Mouse (Mus musculus): Measurements from ENCODE around the gene Adgrv1.

Adgrv1 gene

DNA sequence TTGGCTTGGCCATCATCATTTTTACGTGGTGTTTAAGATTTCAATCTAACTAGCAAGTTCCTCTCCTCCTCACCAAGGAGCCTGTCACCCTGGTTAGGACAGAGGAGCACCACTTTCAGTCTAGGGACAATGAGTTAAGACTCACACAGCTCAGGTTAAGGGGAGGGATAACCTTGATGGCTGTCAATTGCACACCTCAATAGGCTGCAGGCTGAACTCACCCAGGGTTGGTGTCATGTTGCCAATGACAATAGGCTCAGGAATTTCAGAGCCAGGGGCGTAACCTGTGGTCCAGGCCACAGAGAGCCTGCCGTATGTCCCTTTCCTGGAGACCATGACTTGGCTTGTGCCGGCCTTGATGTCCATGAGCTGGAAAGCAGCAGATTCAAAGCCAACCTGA is 209.0 kb downstream of the Adgrv1 start:
- no peak for DNase-seq (ENCODE audit: low spot score in 2 of 2)

DNA sequence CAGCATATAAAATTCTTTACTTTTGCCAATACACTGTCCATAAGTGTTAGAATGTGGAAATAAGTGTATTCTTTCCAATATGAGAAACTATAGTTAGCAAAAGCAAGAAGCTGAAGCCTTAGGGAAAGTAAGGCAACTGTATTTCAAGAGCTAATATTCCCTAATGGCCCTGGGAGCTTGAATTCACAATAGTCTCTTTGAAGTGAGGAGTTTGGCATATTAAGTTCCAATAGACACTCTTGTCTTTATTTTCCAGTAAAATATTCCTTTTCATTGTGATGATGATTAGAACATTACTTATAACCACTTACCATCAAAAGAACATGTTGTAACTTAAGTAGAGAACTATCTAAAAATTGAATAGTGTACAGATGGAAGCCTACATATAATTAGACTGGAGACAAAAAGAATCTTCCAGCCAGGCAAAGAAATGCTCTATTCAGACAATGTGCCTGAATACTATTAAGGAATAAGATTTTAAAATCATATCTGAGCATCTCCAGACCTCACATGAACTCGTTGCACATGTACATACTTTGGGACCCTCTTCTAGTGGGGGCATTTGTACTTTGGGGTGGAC is 225.0 kb downstream of the Adgrv1 start:
- no peak for DNase-seq (ENCODE audit: low spot score in 2 of 2)

DNA sequence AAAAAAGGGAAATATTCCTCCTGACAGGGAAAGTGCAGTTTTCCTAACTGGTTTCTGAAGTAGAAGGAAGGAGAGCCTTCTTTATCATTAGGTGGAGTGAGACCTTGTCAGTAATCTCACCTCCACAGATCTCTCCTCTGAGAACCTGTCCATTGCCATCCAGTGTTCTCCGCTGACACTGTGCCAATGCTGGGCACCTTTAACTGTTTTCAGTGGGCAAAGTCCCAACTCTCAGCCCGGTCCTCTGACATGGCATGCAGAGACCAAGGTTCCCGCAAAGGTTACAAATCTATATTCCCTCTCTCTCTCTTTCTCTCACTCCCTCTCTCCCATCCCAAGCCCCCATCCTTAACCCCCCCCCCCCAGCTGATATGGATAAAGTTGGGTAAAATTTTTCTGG is 230.1 kb downstream of the Adgrv1 start:
- DNase-seq (ENCODE audit: low spot score in 2 of 2), result no peak

DNA sequence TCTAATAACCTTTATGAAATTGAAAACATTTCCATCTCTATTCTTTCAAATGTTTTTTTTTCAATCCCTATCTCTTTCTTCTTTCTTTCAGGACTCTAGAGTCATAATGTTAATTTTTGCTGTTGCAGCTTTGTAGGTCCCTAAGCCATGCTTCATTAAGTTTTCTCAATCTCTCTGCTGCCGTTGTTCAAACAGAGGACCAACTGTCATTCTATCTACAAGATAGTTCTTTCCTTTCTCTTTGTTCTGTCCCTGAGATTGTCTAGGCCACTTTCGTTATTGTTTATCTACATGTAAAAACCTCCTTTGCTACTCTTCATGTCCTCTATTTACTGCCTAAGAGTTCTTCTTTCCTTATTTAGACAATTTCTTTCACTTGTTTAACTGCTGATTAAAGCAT is 230.8 kb downstream of the Adgrv1 start:
- DNase-seq (ENCODE audit: low spot score in 2 of 2), result no peak

DNA sequence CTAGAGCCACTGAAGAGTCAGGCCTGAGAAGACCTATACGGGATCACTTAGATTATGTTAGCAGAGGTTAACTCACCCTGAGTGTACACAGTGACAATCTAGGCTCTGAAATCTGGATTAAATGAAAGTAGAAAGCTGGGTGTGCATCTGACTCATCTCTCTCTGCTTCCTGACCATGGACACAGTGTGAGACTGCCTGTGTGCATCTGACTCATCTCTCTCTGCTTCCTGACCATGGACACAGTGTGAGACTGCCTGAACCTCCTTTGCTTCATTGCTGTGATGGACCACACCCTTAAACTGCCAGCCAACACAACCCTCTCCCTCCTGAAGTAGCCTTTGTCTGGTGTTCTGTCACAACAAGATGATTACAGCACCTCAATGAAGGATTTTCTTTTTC is 231.2 kb downstream of the Adgrv1 start:
- DNase-seq (ENCODE audit: low spot score in 2 of 2), result no peak

DNA sequence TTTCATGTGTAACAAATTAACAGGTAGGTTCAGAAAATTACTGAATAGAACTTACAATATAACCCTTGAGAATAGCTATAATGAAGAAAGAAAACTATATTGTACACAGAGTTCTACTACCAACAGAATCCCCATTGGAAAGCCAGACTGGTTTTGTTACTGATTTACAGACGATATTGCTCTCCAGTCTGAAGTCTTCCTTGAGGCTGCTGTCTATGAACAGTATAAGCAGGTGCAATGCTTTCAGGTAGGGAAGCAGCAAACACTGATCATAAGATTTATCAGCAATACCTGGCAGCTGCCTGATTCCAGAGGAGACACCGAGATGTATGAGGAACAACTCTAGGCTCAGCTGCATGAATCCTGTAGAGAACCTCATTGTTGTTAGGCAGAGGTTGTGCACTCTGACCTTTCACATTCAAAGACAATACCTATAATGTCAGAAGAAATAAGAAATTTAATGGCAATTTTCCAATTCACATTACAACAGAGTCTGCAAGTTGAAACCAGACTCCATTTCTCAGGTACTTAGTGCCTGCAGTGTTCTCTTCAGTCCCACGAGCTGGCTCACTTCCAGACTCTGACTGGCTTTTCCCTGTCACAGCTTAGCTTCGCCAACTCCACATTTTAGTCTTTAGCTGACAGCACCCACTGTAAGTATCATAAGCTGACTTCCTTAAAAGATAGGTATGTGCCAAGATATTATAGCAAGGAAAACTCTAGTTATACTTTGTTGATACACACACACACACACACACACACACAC is 247.2 kb downstream of the Adgrv1 start:
- peak in 1 of 2 experiments; percentile 15 for DNase-seq (ENCODE audit: low spot score in 2 of 2)

DNA sequence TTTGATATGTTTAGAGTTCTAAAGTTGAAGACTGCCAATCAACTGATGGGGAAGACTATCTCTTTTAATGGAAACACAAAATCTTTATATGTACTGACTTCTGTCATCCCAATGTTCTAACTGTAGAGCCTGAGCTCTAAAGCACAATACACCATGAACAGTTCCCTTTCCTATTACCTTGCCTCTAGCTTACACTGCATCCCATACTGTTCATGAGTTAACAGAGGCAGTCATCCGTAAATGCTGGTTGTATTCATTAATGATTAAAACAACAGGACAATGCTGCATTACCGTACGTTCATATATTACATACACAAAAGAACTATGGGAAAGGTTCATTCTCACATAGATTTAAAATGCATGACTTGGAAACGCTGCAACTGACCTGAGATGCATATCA is 251.1 kb downstream of the Adgrv1 start:
- no peak for DNase-seq (ENCODE audit: low spot score in 2 of 2)

DNA sequence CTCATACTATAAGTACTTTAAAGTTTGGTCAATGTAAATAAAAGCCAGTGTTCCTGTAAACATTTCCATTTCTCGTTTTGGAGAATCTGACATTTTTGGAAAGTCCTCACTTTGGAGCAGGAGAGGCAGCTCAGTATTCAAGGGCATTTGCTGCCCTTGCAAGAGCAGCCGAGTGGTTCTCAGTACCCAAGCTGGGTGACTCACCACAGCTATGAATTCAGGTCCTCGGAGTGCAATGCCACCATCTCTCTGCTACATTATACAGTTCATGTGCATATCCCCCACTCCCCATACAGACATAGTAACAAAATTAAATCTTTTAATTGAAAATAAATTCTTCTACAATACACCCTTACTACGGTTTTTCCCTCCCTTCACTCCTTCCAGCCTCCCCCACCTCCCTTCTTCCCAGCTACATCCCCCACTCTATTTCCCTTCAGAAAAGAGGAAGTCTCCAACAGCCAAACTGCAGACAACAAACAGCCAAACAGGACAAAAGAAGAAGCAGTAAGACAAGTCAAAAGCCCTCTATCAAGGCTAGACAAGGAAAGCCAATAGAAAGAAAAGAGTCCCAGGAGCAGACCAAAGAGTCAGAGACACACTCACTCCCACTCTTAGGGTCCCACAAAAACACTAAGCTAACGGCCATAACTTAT is 262.0 kb downstream of the Adgrv1 start:
- DNase-seq (ENCODE audit: low spot score in 2 of 2), result no peak

DNA sequence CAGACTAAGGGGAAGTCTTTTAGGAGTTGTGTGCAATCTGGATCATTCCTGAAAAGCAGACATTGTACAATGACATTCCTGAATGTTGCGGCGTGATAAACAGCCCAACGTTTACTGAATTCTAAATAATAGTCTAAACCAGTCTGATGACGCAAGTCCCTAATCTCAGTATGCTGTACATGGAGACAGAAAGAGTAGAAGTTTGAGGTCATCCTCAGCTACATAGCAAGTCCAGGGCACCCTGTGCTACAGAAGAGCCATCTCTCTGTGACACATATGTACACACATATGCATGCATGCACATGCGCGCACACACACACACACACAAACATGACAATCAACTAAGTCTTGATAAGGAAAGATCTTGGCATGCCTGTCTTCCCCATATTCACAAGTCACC is 262.8 kb downstream of the Adgrv1 start:
- DNase-seq (ENCODE audit: low spot score in 2 of 2), result no peak

DNA sequence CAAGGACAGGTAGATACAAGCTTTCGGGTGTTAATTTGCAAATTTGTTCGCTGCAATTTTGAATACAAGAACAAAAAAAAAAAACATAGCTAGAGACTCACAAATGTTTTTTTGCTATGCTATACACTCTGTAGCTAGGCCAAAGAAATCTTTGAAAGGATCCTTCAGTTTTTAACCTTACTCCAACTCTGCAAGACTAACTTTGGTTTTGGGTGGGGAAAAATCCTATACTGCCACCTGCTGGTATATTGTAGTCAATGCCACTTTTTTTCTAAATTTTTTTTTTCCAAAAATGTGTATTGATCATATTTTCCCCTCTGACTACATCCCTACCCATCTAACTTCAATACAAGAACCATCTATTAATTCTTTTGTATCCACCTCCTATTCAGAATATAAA is 263.4 kb downstream of the Adgrv1 start:
- DNase-seq (ENCODE audit: low spot score in 2 of 2), result no peak

DNA sequence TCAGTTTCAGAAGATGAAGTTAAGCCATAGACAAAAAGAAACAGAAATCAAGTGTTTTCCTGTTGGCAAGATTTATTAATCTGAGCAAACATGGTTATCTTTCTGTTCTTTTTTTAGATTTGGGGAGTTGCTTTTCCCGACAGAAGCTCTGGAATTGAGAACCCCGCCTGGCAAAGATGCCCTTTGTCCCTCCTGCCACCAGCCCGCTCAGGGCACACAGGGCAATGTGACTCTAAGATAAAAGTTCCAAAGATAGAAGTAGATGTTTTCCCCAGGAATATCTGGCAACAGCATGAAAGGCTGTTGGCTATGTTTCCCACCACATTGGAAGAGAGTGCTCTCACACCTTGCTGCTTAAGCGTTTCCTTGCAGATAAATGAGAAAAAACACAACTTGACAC is 264.0 kb downstream of the Adgrv1 start:
- no peak for DNase-seq (ENCODE audit: low spot score in 2 of 2)

DNA sequence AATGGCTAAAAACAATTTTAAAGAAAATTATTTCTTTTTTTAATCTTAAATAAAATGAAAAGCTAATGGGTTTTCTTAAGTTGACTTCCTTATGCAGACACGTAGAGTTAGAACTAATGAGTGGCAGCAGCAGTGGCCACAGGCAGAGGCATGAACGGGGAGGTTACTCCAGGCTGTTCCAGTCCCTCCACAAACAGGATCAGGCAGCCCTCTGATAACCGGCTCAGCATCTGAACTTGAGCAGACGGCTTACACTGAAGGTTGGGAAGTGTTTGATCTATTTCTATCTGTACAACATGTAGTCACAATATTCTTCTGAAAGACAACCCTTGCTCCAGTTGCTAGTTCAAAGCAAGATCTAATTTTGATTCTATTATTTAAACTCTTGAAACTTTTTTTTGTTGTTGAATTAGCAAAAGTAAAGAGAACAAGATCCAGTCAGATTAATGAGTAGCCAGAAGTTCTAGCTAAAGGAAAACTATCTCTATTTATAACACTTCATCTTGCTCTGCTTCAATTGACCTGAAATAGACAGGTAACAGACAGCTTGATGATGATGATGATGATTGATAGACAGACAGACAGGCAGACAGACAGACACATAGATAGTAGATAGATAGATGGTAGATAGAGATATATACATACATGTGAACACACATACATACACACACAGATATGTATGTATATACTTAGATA is 265.1 kb downstream of the Adgrv1 start:
- DNase-seq (ENCODE audit: low spot score in 2 of 2), result no peak

DNA sequence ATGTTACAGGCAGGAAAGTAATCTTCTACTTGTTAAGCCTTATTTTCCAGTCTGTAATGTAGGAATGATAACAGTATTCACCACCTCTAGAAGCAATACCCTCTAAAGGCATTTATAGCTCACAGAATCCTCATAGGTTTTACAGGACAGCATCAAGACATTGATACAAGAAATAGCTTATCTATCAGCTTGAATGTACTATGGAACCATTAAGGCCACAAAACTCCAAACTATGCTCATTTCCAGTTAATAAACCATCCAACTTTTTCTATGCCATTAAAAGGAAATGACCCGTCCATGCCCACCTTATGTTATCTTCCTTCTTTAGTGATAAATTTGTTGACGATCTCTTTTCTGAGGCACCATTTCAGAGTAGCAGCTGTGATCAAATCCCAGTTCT is 272.6 kb downstream of the Adgrv1 start:
- DNase-seq (ENCODE audit: low spot score in 2 of 2), result no peak

DNA sequence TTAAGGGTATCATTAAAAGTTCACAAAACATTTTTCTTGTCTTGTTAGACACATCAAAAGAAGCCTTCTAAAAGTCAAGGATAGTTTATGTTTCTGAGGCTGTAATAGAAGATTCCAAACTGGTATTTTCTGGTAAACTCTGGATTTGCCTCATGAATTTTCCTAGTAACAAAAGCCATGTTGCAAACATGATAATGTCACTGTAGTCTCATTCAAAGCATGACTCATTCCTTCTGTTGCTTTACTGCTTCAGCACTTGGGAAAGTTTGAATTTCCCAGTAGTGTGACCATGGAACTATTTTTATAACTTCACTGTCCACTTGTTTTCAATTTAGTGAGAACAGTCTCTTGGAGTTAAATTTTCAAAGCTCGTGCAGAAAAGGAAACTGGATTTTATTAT is 274.2 kb downstream of the Adgrv1 start:
- DNase-seq (ENCODE audit: low spot score in 2 of 2), result no peak

DNA sequence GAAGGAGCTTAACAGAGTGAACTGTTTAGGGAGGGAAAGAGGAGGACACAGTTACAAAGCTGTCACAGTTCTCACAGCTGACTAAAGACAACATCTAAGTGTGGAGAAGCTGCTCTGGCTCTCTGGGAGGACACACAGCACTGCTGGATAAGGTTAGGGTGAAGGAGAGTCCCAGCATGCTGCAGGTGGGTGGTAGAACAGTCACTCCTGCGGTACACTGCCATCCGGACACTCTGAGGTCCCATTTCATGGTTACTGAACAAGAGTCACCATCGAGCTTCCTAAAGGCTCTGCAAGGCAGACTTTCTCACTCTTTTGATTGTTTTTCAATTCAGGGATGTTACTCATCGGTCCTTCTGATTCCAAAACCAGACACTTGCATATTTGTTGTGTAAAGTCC is 274.6 kb downstream of the Adgrv1 start:
- no peak for DNase-seq (ENCODE audit: low spot score in 2 of 2)

DNA sequence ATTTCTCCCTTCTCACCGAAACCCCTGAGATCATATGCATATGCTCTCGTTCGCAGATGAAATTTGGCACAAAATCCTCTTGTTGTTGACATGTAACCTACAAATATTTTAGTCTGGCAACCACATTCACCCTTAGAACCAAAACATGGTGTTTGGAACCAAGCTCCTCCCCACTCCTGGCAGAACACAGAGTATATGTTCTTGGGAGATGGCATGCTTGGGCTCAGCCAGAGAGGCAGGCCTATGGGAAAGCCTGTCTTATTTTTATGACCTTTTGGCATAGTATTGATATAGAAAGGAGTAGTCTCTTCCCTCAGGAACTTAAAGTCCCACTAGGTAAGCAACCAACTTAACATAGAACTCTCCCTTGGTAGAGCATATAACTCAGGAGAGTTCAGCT is 275.7 kb downstream of the Adgrv1 start:
- DNase-seq (ENCODE audit: low spot score in 2 of 2), result no peak

DNA sequence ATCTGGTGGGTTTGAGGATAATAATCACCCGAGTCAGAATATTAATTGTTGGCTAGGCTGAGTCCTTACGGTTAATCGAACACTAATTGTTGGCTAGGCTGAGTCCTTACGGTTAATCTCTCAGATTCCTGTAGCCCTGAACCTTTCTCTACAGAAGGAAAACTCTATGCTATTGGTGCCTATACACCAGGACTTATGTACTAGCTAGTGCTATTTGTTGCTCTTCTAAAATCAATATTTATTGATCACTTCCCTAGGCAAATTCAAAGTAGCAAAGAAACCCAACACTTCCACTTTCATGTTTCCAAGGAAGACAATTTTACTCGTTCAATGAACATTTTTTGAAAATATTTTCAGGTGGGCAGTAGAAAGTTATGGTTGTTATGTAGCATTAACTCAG is 278.4 kb downstream of the Adgrv1 start:
- no peak for DNase-seq (ENCODE audit: low spot score in 2 of 2)

DNA sequence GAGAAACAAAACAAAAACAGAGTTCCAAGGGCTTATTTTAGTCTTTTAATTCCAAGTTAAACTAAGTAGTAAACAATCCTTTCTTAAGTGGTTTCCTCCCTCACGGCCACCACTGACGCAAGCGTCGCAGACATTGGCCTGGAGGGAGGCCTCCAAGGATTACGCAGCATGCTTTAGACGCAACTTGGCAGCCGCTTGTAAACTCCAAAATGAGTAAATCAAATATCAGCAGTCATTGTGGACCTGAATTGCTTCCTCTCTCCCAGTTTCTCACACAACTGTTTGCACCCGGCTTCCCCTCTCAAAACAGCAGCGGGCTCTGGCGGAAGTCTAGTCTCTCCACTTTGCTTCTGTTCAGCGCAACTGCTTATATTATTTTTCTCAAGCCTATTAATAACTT is 280.7 kb downstream of the Adgrv1 start:
- DNase-seq (ENCODE audit: low spot score in 2 of 2), result no peak

DNA sequence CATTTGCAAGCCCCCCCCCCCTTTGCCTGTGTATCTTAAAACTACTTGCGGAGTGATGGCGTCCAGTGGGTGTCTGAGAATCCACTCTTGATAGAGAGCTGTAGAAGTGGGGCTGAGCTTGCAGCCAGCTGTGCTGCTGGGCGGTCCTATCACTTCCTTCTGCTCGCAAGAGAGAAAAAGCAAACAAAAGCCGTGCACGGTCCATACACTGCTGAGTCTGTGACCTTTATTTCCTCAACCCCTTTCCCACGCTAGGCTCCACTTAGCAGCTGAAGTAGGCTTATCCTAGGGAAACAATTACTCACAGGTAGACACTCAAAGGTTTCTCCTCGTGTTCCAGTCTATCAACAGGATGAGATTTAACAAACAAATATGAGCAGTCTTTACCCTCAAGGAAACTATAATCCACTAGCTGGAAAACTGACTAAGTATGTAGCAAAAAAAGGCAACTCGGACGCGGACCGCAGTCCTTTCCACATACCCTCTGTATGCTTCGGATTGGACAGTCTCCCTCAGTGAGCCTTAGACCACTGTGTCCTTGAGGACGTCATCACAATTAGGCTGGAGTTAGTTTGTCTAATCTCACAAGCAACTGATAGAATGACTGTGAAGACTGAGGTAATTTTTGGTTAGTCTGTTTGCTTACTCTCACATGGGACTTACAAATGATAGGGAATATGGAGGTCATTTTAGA is 281.3 kb downstream of the Adgrv1 start:
- DNase-seq (ENCODE audit: low spot score in 2 of 2), result no peak

DNA sequence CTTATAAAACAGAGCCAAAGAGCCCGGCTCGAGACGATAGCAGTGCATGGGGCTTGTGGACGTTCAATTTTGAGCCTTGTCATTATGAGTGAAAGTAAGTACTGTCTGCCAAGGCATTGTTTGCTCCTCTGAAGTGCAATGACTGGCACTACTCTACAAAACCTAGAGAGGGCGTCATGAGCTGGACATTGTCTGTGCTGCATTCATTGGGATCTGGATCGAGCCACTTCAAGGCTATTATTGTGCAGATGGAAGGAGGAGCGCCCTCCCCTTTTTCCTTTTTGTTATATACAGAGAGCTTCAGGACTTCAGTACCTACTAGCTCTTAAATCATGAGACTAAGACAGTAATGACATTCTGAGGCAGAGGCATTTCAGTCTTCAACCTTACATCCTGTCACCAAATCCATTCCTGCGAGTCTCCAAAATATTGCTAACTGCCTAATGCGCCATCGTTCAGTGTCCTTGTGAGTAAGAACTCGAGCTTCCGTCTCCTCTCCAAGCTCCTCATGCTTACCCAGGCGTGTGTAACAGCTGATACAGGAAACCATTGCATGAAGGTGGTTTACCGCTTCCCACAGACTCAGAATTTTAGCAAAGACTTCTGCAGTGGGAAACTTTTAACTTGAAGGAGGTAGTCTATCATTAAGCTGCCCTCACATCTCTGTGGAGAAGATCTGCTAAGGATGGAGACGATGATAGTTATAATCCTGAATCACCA is 285.5 kb downstream of the Adgrv1 start:
- no peak for DNase-seq (ENCODE audit: low spot score in 2 of 2)

DNA sequence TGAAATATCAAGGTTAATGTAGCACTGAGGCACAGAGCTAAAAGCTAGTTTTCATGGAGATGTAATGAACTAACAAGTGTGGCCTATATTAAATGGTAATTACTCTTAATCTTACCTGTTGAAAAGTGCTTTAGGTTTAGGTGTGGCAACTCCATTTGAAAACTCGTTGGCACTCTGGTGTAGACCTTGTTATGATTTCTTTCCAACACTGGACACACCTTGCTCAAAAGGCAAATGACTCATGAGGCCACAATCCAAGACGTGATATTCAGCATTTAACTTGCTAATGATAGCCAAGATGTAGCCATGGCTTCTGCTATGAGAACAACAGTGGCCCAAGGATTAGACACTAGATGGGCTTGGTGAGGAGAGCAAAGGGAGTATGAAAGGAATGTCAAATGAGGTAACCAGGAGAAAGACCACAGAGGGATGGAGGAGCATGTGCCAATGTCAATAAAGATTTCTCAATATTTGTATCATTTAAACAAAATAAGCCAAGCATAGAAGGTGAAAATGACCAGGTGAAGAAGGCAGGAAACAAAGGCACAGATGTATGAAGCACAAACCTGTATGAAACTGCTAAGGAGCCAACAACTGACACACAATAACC is 289.9 kb downstream of the Adgrv1 start:
- no peak for DNase-seq (ENCODE audit: low spot score in 2 of 2)

Data from left cerebral cortex, adult 9 months (tissue).